Mouse (Mus musculus) liver, adult 2 months (tissue): Measurements from ENCODE around the gene Zim1.

Experiments
- CTCF ChIP-seq: fragments of 200-500 bp; IDR thresholded peaks from 2 replicates; pipeline ENCODE4 v1.5.1; 2011; ENCODE audit warnings: low read depth, low read length, control low read depth
- POLR2A ChIP-seq: fragments of 200-500 bp; IDR thresholded peaks from 2 replicates; pipeline ENCODE4 v1.6.1; 2011; ENCODE audit warnings: low read length, control low read depth; ENCODE audit not compliant: insufficient read depth; ENCODE audit errors: extremely low read depth

DNA sequence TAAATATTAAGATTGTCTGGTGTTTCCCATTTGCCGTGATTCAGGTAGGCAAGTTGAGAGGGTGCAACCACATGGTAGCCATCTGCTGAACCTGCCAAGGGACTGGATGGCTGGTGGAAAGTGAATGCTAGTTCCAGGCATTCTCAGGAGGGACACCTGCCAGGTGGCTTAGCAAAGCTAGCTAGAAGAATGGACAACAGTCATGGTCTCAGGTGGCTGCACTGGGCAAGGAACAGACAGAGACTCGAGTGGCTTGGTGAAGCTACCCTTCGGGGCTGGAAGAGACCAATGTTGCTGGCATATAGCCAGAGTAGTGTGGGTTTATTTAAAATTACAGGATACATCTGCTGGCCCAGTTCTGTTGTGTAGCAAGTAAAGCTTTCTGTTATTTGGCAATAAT, 60.4 kb downstream of the Zim1 start:
- TF ChIP-seq POLR2A (no peak), CTCF (no peak)
